In the genomic region with DNA sequence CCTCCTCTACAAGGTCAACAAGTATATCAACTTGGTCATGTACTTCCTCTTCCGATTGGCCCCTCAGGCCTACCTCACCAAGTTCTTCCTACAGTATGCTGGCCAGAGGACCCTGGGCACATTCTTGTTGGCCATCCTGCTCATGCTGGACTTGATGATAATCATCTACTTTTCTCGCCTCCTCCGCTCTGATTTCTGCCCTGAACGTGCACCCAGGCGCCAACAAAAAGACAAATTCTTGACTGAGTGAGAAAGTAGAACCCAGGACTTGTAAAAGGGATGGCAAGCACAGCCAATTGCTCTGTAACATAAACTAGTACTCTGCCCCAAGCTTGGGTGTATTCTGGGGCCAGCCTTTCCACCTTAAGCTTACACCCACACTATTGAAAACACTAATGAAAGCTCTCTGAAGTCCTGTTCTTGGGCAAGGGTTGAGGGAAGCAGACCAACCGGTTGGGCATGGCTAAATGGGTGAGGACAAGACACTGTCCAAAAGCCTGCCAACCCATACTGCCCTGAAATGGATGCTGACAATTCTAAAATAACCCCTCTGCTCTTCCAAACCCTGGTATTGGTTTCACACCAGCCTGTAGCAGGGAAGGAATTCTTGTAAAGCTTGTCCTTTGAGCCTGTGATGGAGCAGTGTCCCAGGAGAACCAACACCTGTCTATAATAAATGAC, we compare ENCODE assay signal across 12 mouse cellular contexts. TPM values are rescaled to one million over a fixed set of nuclear protein-coding genes. Genes with fewer than 3 reads are reported as not detected.
A peak's percentile ranks its signal among the peaks of the same experiment; 100 is the strongest.
DNase-seq lines count a peak whose midpoint lies in the region; ATAC-seq lines count a peak whose summit lies in the region.
"Had no signal": no experiment of that assay in that cellular context is flagged by ENCODE, and none has a peak within 500 bp of the region (broad histone marks: within the 10 kb centered on the region; RNA-seq: fewer than 3 reads in every experiment).

No protein-coding gene starts in this region.

- peaks cover 4% of the 10 kb centered on the region for H3K36me3 ChIP-seq in forebrain, embryonic 11.5 days (ENCODE audit: control insufficient read depth, insufficient read depth, low read length)
- H3K36me3 ChIP-seq in forebrain, embryonic 16.5 days (ENCODE audit: control insufficient read depth, insufficient read depth), result peaks cover 19% of the 10 kb centered on the region
- H3K36me3 ChIP-seq in megakaryocyte, embryonic 14.5 days (replicated peaks; ENCODE audit: low read length), result peaks cover 33% of the 10 kb centered on the region
- H3K36me3 ChIP-seq in intestine, embryonic 14.5 days (ENCODE audit: control insufficient read depth, insufficient read depth, low read length), result peaks cover 33% of the 10 kb centered on the region
- H3K36me3 ChIP-seq in stomach, embryonic 16.5 days (ENCODE audit: control insufficient read depth, insufficient read depth, low read length), result peaks cover 8% of the 10 kb centered on the region; the same call in 1 of the 2 replicates

- H3K9me3 ChIP-seq in forebrain, embryonic 11.5 days (ENCODE audit: control insufficient read depth, low read length), result no peaks in the 10 kb centered on the region
- no peaks in the 10 kb centered on the region for H3K9me3 ChIP-seq in forebrain, embryonic 16.5 days (ENCODE audit: control insufficient read depth, low read length)
- no peaks in the 10 kb centered on the region for H3K9me3 ChIP-seq in megakaryocyte, embryonic 14.5 days
- no peaks in the 10 kb centered on the region for H3K9me3 ChIP-seq in intestine, embryonic 14.5 days (ENCODE audit: control insufficient read depth, low read length)
- H3K9me3 ChIP-seq in stomach, embryonic 16.5 days (replicated peaks; ENCODE audit: control insufficient read depth, low read length), result no peaks in the 10 kb centered on the region

- 0 out of 2 replicates have a peak overlapping the region, but pooled peaks have one; percentile 0 for H3K4me3 ChIP-seq in forebrain, embryonic 11.5 days (ENCODE audit: low read depth, low read length)
- H3K4me3 ChIP-seq in forebrain, embryonic 16.5 days (replicated peaks; ENCODE audit: low read length), result no peak overlapping the region
- H3K4me3 ChIP-seq in megakaryocyte, embryonic 14.5 days (replicated peaks), result peak overlapping the region; percentile 47
- peak overlapping the region; percentile 58 for H3K4me3 ChIP-seq in intestine, embryonic 14.5 days (ENCODE audit: low read depth, low read length)
- peak overlapping the region; percentile 70 for H3K4me3 ChIP-seq in stomach, embryonic 16.5 days (replicated peaks; ENCODE audit: low read length)

- H3K27ac ChIP-seq in forebrain, embryonic 11.5 days (ENCODE audit: low read depth, low read length), result no peak overlapping the region
- H3K27ac ChIP-seq in forebrain, embryonic 16.5 days (ENCODE audit: low read length), result no peak overlapping the region
- no peak overlapping the region for H3K27ac ChIP-seq in intestine, embryonic 14.5 days (ENCODE audit: low read depth)
- peak overlapping the region; percentile 99; the same call in 1 of the 2 replicates for H3K27ac ChIP-seq in stomach, embryonic 16.5 days (ENCODE audit: low read length)
- H3K27ac ChIP-seq: gastrocnemius, adult 2 months had no signal

- peaks cover 28% of the 10 kb centered on the region for H3K4me1 ChIP-seq in forebrain, embryonic 11.5 days (replicated peaks; ENCODE audit: control insufficient read depth, insufficient read depth, low read length)
- H3K4me1 ChIP-seq in forebrain, embryonic 16.5 days (replicated peaks; ENCODE audit: control insufficient read depth, insufficient read depth, low read length), result peaks cover 57% of the 10 kb centered on the region
- peaks cover 67% of the 10 kb centered on the region for H3K4me1 ChIP-seq in megakaryocyte, embryonic 14.5 days
- peaks cover 48% of the 10 kb centered on the region for H3K4me1 ChIP-seq in intestine, embryonic 14.5 days (replicated peaks; ENCODE audit: control insufficient read depth, insufficient read depth, low read length)
- H3K4me1 ChIP-seq in stomach, embryonic 16.5 days (ENCODE audit: control insufficient read depth, insufficient read depth, low read length), result peaks cover 49% of the 10 kb centered on the region

- WGBS in forebrain, embryonic 11.5 days, result 79% methylated on average over 6 of the region's 6 CpGs
- 86% methylated on average over 6 of the region's 6 CpGs for WGBS in forebrain, embryonic 16.5 days
- 69% methylated on average over 6 of the region's 6 CpGs for WGBS in intestine, embryonic 14.5 days
- WGBS in stomach, embryonic 16.5 days, result 62% methylated on average over 6 of the region's 6 CpGs

- peak overlapping the region; percentile 13; the same call in 1 of the 2 replicates for H3K4me2 ChIP-seq in forebrain, embryonic 11.5 days (ENCODE audit: low read depth, low read length, severe bottlenecking)
- no peak overlapping the region for H3K4me2 ChIP-seq in forebrain, embryonic 16.5 days (ENCODE audit: low read length)
- H3K4me2 ChIP-seq in intestine, embryonic 14.5 days (ENCODE audit: low read length), result peak overlapping the region; percentile 98
- H3K4me2 ChIP-seq in stomach, embryonic 16.5 days (ENCODE audit: low read depth, low read length), result peak overlapping the region; percentile 94

- ATAC-seq in forebrain, embryonic 11.5 days (replicated peaks; ENCODE audit: low FRiP score), result no peak
- ATAC-seq in forebrain, embryonic 16.5 days, result no peak
- ATAC-seq in megakaryocyte, adult 5-6 weeks (ENCODE audit: poor library complexity, severe bottlenecking), result no peak
- ATAC-seq in intestine, embryonic 14.5 days (replicated peaks; ENCODE audit: low FRiP score, low TSS enrichment, low read depth), result no peak
- ATAC-seq in stomach, embryonic 16.5 days (ENCODE audit: insufficient read depth, low FRiP score), result no peak

- H3K27me3 ChIP-seq in forebrain, embryonic 11.5 days (ENCODE audit: control insufficient read depth, insufficient read depth, low read length), result no peaks in the 10 kb centered on the region
- no peaks in the 10 kb centered on the region for H3K27me3 ChIP-seq in forebrain, embryonic 16.5 days (replicated peaks; ENCODE audit: control insufficient read depth, insufficient read depth, low read length)
- H3K27me3 ChIP-seq in megakaryocyte, embryonic 14.5 days (replicated peaks), result no peaks in the 10 kb centered on the region
- H3K27me3 ChIP-seq in intestine, embryonic 14.5 days (replicated peaks; ENCODE audit: control insufficient read depth, insufficient read depth, low read length), result no peaks in the 10 kb centered on the region
- H3K27me3 ChIP-seq in stomach, embryonic 16.5 days (ENCODE audit: control insufficient read depth, insufficient read depth, low read length), result no peaks in the 10 kb centered on the region

- no peak overlapping the region; the same call in 1 of the 2 replicates for H3K9ac ChIP-seq in forebrain, embryonic 11.5 days (ENCODE audit: low read length)
- H3K9ac ChIP-seq in forebrain, embryonic 16.5 days (replicated peaks; ENCODE audit: low read depth, low read length), result no peak overlapping the region
- H3K9ac ChIP-seq in intestine, embryonic 14.5 days (ENCODE audit: low read length), result no peak overlapping the region
- H3K9ac ChIP-seq in stomach, embryonic 16.5 days (ENCODE audit: low read length), result peak overlapping the region; percentile 88

- no peak for DNase-seq in forebrain, embryonic 11.5 days (ENCODE audit: low spot score)
- peak; percentile 58 for DNase-seq in intestine, embryonic 14.5 days (ENCODE audit: low spot score)
- DNase-seq in adrenal gland, postnatal 36 days, result no peak
- no peak for DNase-seq in lung, postnatal 36 days
- DNase-seq: gastrocnemius, adult 2 months; kidney, postnatal 4 days; lung, postnatal 4 days; thymus, postnatal 14 days had no signal

RNA-seq across cellular contexts. Expression of gene Rpl23a, which starts 3.2 kb away (rescaled TPM):
- polyA plus RNA-seq in forebrain, embryonic 11.5 days (2014; fragmentation: Nextera tagmentation; extraction: Ambion mirVana), result 1,094 and 1,161 TPM in 2 replicates
- polyA plus RNA-seq in forebrain, embryonic 16.5 days (2015; fragmentation: Nextera tagmentation; extraction: Ambion mirVana), result 758 and 831 TPM in 2 replicates
- 151 and 1,521 TPM in 2 replicates for polyA plus RNA-seq in megakaryocyte, embryonic 14.5 days (2012; ENCODE audit: insufficient read depth, low replicate concordance)
- 2,467 and 2,664 TPM in 2 replicates for total RNA-seq in megakaryocyte, adult 5-6 weeks (2015)
- 2,641 and 2,675 TPM in 2 replicates for total RNA-seq in megakaryocyte, adult 5-6 weeks (2017)
- polyA plus RNA-seq in intestine, embryonic 14.5 days (2014; fragmentation: Nextera tagmentation; extraction: Ambion mirVana), result 1,790 and 1,870 TPM in 2 replicates
- 1,025 and 1,263 TPM in 2 replicates for polyA plus RNA-seq in stomach, embryonic 16.5 days (2015; fragmentation: Nextera tagmentation; extraction: Ambion mirVana)
- 1,000 to 10,000 TPM; 1,640 to 1,911 TPM for total RNA-seq in adrenal gland, postnatal 36 days (2021)

RNA-seq across cellular contexts. Expression of gene Tlcd1, which starts 3.7 kb away (rescaled TPM):
- 7.1 and 9.9 TPM in 2 replicates for polyA plus RNA-seq in forebrain, embryonic 11.5 days (2014; fragmentation: Nextera tagmentation; extraction: Ambion mirVana)
- 5.4 and 6.5 TPM in 2 replicates for polyA plus RNA-seq in forebrain, embryonic 16.5 days (2015; fragmentation: Nextera tagmentation; extraction: Ambion mirVana)
- 35.9 and 67.9 TPM in 2 replicates for polyA plus RNA-seq in megakaryocyte, embryonic 14.5 days (2012; ENCODE audit: insufficient read depth, low replicate concordance)
- total RNA-seq in megakaryocyte, adult 5-6 weeks (2015), result 0.76 and 2.8 TPM in 2 replicates
- total RNA-seq in megakaryocyte, adult 5-6 weeks (2017), result 1.0 and 1.3 TPM in 2 replicates
- 37.5 and 38.8 TPM in 2 replicates for polyA plus RNA-seq in intestine, embryonic 14.5 days (2014; fragmentation: Nextera tagmentation; extraction: Ambion mirVana)
- 32.5 and 32.8 TPM in 2 replicates for polyA plus RNA-seq in stomach, embryonic 16.5 days (2015; fragmentation: Nextera tagmentation; extraction: Ambion mirVana)
- 10 to 100 TPM; 41.5 to 88.1 TPM for total RNA-seq in adrenal gland, postnatal 36 days (2021)

RNA-seq across cellular contexts. Expression of gene Nek8, which starts 3.7 kb away (rescaled TPM):
- polyA plus RNA-seq in forebrain, embryonic 11.5 days (2014; fragmentation: Nextera tagmentation; extraction: Ambion mirVana), result 7.6 and 9.6 TPM in 2 replicates
- polyA plus RNA-seq in forebrain, embryonic 16.5 days (2015; fragmentation: Nextera tagmentation; extraction: Ambion mirVana), result 5.1 and 6.0 TPM in 2 replicates
- 1.3 and 2.2 TPM in 2 replicates for polyA plus RNA-seq in megakaryocyte, embryonic 14.5 days (2012; ENCODE audit: insufficient read depth, low replicate concordance)
- 2.4 and 8.6 TPM in 2 replicates for total RNA-seq in megakaryocyte, adult 5-6 weeks (2015)
- total RNA-seq in megakaryocyte, adult 5-6 weeks (2017), result 2.1 and 6.9 TPM in 2 replicates
- 15.2 and 15.4 TPM in 2 replicates for polyA plus RNA-seq in intestine, embryonic 14.5 days (2014; fragmentation: Nextera tagmentation; extraction: Ambion mirVana)
- 16.7 and 19.0 TPM in 2 replicates for polyA plus RNA-seq in stomach, embryonic 16.5 days (2015; fragmentation: Nextera tagmentation; extraction: Ambion mirVana)
- 10 to 100 TPM; 10.5 to 11.3 TPM for total RNA-seq in adrenal gland, postnatal 36 days (2021)

RNA-seq across cellular contexts. Expression of gene Rab34, which starts 8.0 kb away (rescaled TPM):
- 54.7 and 58.8 TPM in 2 replicates for polyA plus RNA-seq in forebrain, embryonic 11.5 days (2014; fragmentation: Nextera tagmentation; extraction: Ambion mirVana)
- polyA plus RNA-seq in forebrain, embryonic 16.5 days (2015; fragmentation: Nextera tagmentation; extraction: Ambion mirVana), result 53.9 and 56.9 TPM in 2 replicates
- 4.5 TPM in 1 of 2 replicates, not detected in the other for polyA plus RNA-seq in megakaryocyte, embryonic 14.5 days (2012; ENCODE audit: insufficient read depth, low replicate concordance)
- total RNA-seq in megakaryocyte, adult 5-6 weeks (2015), result not detected in 2 replicates
- 1.3 TPM in 1 of 2 replicates, not detected in the other for total RNA-seq in megakaryocyte, adult 5-6 weeks (2017)
- 121 and 141 TPM in 2 replicates for polyA plus RNA-seq in intestine, embryonic 14.5 days (2014; fragmentation: Nextera tagmentation; extraction: Ambion mirVana)
- 88.3 and 90.9 TPM in 2 replicates for polyA plus RNA-seq in stomach, embryonic 16.5 days (2015; fragmentation: Nextera tagmentation; extraction: Ambion mirVana)
- total RNA-seq in adrenal gland, postnatal 36 days (2021), result 10 to 100 TPM; 85.9 to 89.9 TPM

RNA-seq across cellular contexts. Expression of gene Proca1, which starts 13.0 kb away (rescaled TPM):
- 1.4 and 1.6 TPM in 2 replicates for polyA plus RNA-seq in forebrain, embryonic 11.5 days (2014; fragmentation: Nextera tagmentation; extraction: Ambion mirVana)
- 0.94 and 3.0 TPM in 2 replicates for polyA plus RNA-seq in forebrain, embryonic 16.5 days (2015; fragmentation: Nextera tagmentation; extraction: Ambion mirVana)
- 0.22 TPM in 1 of 2 replicates, not detected in the other for polyA plus RNA-seq in megakaryocyte, embryonic 14.5 days (2012; ENCODE audit: insufficient read depth, low replicate concordance)
- total RNA-seq in megakaryocyte, adult 5-6 weeks (2015), result 0.62 and 1.6 TPM in 2 replicates
- 1.1 and 1.3 TPM in 2 replicates for total RNA-seq in megakaryocyte, adult 5-6 weeks (2017)
- polyA plus RNA-seq in intestine, embryonic 14.5 days (2014; fragmentation: Nextera tagmentation; extraction: Ambion mirVana), result 1.4 and 2.1 TPM in 2 replicates
- 3.1 and 3.7 TPM in 2 replicates for polyA plus RNA-seq in stomach, embryonic 16.5 days (2015; fragmentation: Nextera tagmentation; extraction: Ambion mirVana)
- 10 to 100 TPM; 14.1 to 15.2 TPM for total RNA-seq in adrenal gland, postnatal 36 days (2021)
